Mouse (Mus musculus): ENCODE results near the gene Hnrnpab. TPM values are rescaled to one million over a fixed set of nuclear protein-coding genes. Genes with fewer than 3 reads are reported as not detected.
"Not testable (repeated sequence)": the region's sequence is repeated elsewhere in the genome, so short reads cannot be mapped to it uniquely, and the experiment has no call there.

Gene Hnrnpab
- polyA plus RNA-seq, 1 experiment from 2014 or later: 336 TPM

- no peaks in the 10 kb centered on the region for H3K9me3 ChIP-seq (replicated peaks; ENCODE audit: low read length)
- peak overlapping the region; percentile 76 for H3K9ac ChIP-seq (ENCODE audit: low read depth, low read length)
- H3K27me3 ChIP-seq (ENCODE audit: insufficient read depth, low read length): no peaks in the 10 kb centered on the region
- WGBS: 1% methylated on average over 11 of the region's 11 CpGs
- H3K4me1 ChIP-seq (replicated peaks; ENCODE audit: insufficient read depth, low read length): peaks cover 10% of the 10 kb centered on the region
- TF ChIP-seq CTCF (IDR thresholded peaks at IDR 0.05; ENCODE audit: low read depth): no peak
- H3K4me2 ChIP-seq (ENCODE audit: low read length): peak overlapping the region; percentile 82
- ATAC-seq (replicated peaks; ENCODE audit: low FRiP score, low read depth) (no peak), DNase-seq (ENCODE audit: low spot score) (no peak)
- peak overlapping the region; percentile 81 for H3K4me3 ChIP-seq (replicated peaks; ENCODE audit: low read depth, low read length)
- H3K36me3 ChIP-seq (ENCODE audit: insufficient read depth, low read length): peaks cover 27% of the 10 kb centered on the region
- H3K27ac ChIP-seq: peak overlapping the region; percentile 70
Measured at GRCm38 (mm10) chr11:51620084-51620483, 13.4 kb upstream of the Hnrnpab start.

- Histone ChIP-seq H3K9me3 (replicated peaks; ENCODE audit: low read length) (no peaks in the 10 kb centered on the region), H3K4me1 (replicated peaks; ENCODE audit: insufficient read depth, low read length) (peaks cover 16% of the 10 kb centered on the region), H3K27ac (peak within 1 kb of the TSS; percentile 70), H3K27me3 (ENCODE audit: insufficient read depth, low read length) (no peaks in the 10 kb centered on the region), H3K4me2 (ENCODE audit: low read length) (peak within 1 kb of the TSS; percentile 82), H3K36me3 (ENCODE audit: insufficient read depth, low read length) (peaks cover 22% of the 10 kb centered on the region), H3K9ac (ENCODE audit: low read depth, low read length) (peak within 1 kb of the TSS; percentile 76), H3K4me3 (replicated peaks; ENCODE audit: low read depth, low read length) (peak within 1 kb of the TSS; percentile 81)
- ATAC-seq (replicated peaks; ENCODE audit: low FRiP score, low read depth): peak; percentile 93
- under 1% methylated on average over 51 of the region's 51 CpGs for whole genome bisulfite sequencing
- 0 out of 2 replicates have a peak, but pooled peaks have one; percentile 16 for TF ChIP-seq CTCF (IDR thresholded peaks at IDR 0.05; ENCODE audit: low read depth)
- DNase-seq (ENCODE audit: low spot score): peak; percentile 100
Measured at GRCm38 (mm10) chr11:51619409-51620060, 12.9 kb upstream of the Hnrnpab start, which contains the start of gene Nhp2. TSS of gene Nhp2 (plus strand) at chr11:51619735.

GRCm38 (mm10) chr11:51618894-51619408, 12.3 kb upstream of the Hnrnpab start:
- DNase-seq (ENCODE audit: low spot score): no peak
- Histone ChIP-seq H3K4me2 (ENCODE audit: low read length) (peak overlapping the region; percentile 82), H3K4me3 (replicated peaks; ENCODE audit: low read depth, low read length) (peak overlapping the region; percentile 81), H3K9ac (ENCODE audit: low read depth, low read length) (0 out of 2 replicates have a peak overlapping the region, but pooled peaks have one; percentile 46), H3K36me3 (ENCODE audit: insufficient read depth, low read length) (peaks cover 16% of the 10 kb centered on the region), H3K27ac (no peak overlapping the region), H3K9me3 (replicated peaks; ENCODE audit: low read length) (no peaks in the 10 kb centered on the region), H3K27me3 (ENCODE audit: insufficient read depth, low read length) (no peaks in the 10 kb centered on the region), H3K4me1 (replicated peaks; ENCODE audit: insufficient read depth, low read length) (peaks cover 16% of the 10 kb centered on the region)
- no peak for TF ChIP-seq CTCF (IDR thresholded peaks at IDR 0.05; ENCODE audit: low read depth)
- peak; percentile 35 for ATAC-seq (replicated peaks; ENCODE audit: low FRiP score, low read depth)
- 46% methylated on average over 8 of the region's 8 CpGs for WGBS

- H3K4me1 ChIP-seq (replicated peaks; ENCODE audit: insufficient read depth, low read length): peaks cover 16% of the 10 kb centered on the region
- peak; percentile 88 for TF ChIP-seq CTCF (IDR thresholded peaks at IDR 0.05; ENCODE audit: low read depth)
- H3K4me2 ChIP-seq (ENCODE audit: low read length): no peak overlapping the region
Measured at GRCm38 (mm10) chr11:51617693-51618092, 11.0 kb upstream of the Hnrnpab start.

GRCm38 (mm10) chr11:51616113-51616512, 9.5 kb upstream of the Hnrnpab start:
- Histone ChIP-seq H3K4me3 (replicated peaks; ENCODE audit: low read depth, low read length) (peak overlapping the region; percentile 29; the same call in 1 of the 2 replicates), H3K4me1 (replicated peaks; ENCODE audit: insufficient read depth, low read length) (peaks cover 16% of the 10 kb centered on the region), H3K4me2 (ENCODE audit: low read length) (peak overlapping the region; percentile 61), H3K27ac (peak overlapping the region; percentile 91)
- not testable (repeated sequence) for DNase-seq (ENCODE audit: low spot score); H3K36me3 ChIP-seq (ENCODE audit: insufficient read depth, low read length); H3K27me3 ChIP-seq (ENCODE audit: insufficient read depth, low read length); ATAC-seq (replicated peaks; ENCODE audit: low FRiP score, low read depth); H3K9ac ChIP-seq (ENCODE audit: low read depth, low read length); H3K9me3 ChIP-seq (replicated peaks; ENCODE audit: low read length)
- WGBS: 92% methylated on average over 7 of the region's 7 CpGs

More at GRCm38 (mm10) chr11:51617693-51618092, 11.0 kb upstream of the Hnrnpab start:
- Histone ChIP-seq H3K4me3 (replicated peaks; ENCODE audit: low read depth, low read length) (no peak overlapping the region), H3K36me3 (ENCODE audit: insufficient read depth, low read length) (0 out of 2 replicates have a peak, but pooled peaks cover 4% of the 10 kb centered on the region), H3K27ac (no peak overlapping the region), H3K9me3 (replicated peaks; ENCODE audit: low read length) (no peaks in the 10 kb centered on the region), H3K27me3 (ENCODE audit: insufficient read depth, low read length) (no peaks in the 10 kb centered on the region), H3K9ac (ENCODE audit: low read depth, low read length) (no peak overlapping the region)
- under 1% methylated on average over 4 of the region's 4 CpGs for WGBS
- ATAC-seq (replicated peaks; ENCODE audit: low FRiP score, low read depth): no peak
- peak; percentile 91 for DNase-seq (ENCODE audit: low spot score)

GRCm38 (mm10) chr11:51615601-51616000, 9.0 kb upstream of the Hnrnpab start:
- TF ChIP-seq CTCF (IDR thresholded peaks at IDR 0.05; ENCODE audit: low read depth): 0 out of 2 replicates have a peak, but pooled peaks have one; percentile 1
- ATAC-seq (replicated peaks; ENCODE audit: low FRiP score, low read depth): peak; percentile 47; the same call in 1 of the 2 replicates
- Histone ChIP-seq H3K36me3 (ENCODE audit: insufficient read depth, low read length) (no peaks in the 10 kb centered on the region), H3K27ac (peak overlapping the region; percentile 91), H3K4me3 (replicated peaks; ENCODE audit: low read depth, low read length) (peak overlapping the region; percentile 29), H3K9ac (ENCODE audit: low read depth, low read length) (peak overlapping the region; percentile 61), H3K9me3 (replicated peaks; ENCODE audit: low read length) (no peaks in the 10 kb centered on the region), H3K4me1 (replicated peaks; ENCODE audit: insufficient read depth, low read length) (peaks cover 10% of the 10 kb centered on the region), H3K4me2 (ENCODE audit: low read length) (peak overlapping the region; percentile 61), H3K27me3 (ENCODE audit: insufficient read depth, low read length) (no peaks in the 10 kb centered on the region)
- 1% methylated on average over 14 of the region's 14 CpGs for WGBS
- DNase-seq (ENCODE audit: low spot score): peak; percentile 92
